Mouse (Mus musculus): ENCODE data around the gene Rbm34. TPM values are rescaled to one million over a fixed set of nuclear protein-coding genes. Genes with fewer than 3 reads are reported as not detected.
A peak's percentile ranks its signal among the peaks of the same experiment; 100 is the strongest.

Rbm34 gene
- polyA plus RNA-seq, 1 experiment from 2014 or later: 32.2 TPM

- H3K27ac ChIP-seq (replicated peaks; ENCODE audit: low read depth, low read length): no peak overlapping the region
- H3K9ac ChIP-seq (ENCODE audit: low read length): no peak overlapping the region
- H3K9me3 ChIP-seq (ENCODE audit: control insufficient read depth, low read length): no peaks in the 10 kb centered on the region
- DNase-seq (ENCODE audit: low spot score) (no peak), ATAC-seq (ENCODE audit: insufficient number of reproducible peaks, low FRiP score, low TSS enrichment, low read depth) (no peak)
- no peaks in the 10 kb centered on the region for H3K27me3 ChIP-seq (ENCODE audit: control insufficient read depth, insufficient read depth, low read length)
- no peak overlapping the region for H3K4me3 ChIP-seq (ENCODE audit: low read depth, low read length)
- WGBS: 90% methylated on average over 1 of the region's 1 CpGs
- no peak overlapping the region for H3K4me2 ChIP-seq (ENCODE audit: low read depth, severe bottlenecking)
- H3K36me3 ChIP-seq (ENCODE audit: control insufficient read depth, insufficient read depth, low read length): peaks cover 20% of the 10 kb centered on the region
- H3K4me1 ChIP-seq (ENCODE audit: control insufficient read depth, insufficient read depth, low read length): no peaks in the 10 kb centered on the region
These were observed 38.6 kb downstream of the Rbm34 start for GRCm38 (mm10) chr8:126932249-126932648.

GRCm38 (mm10) chr8:126931720-126932119 is 39.2 kb downstream of the Rbm34 start:
- H3K4me2 ChIP-seq (ENCODE audit: low read depth, severe bottlenecking): no peak overlapping the region
- no peak overlapping the region for H3K4me3 ChIP-seq (ENCODE audit: low read depth, low read length)
- H3K9me3 ChIP-seq (ENCODE audit: control insufficient read depth, low read length): no peaks in the 10 kb centered on the region
- no peak overlapping the region for H3K9ac ChIP-seq (ENCODE audit: low read length)
- ATAC-seq (ENCODE audit: insufficient number of reproducible peaks, low FRiP score, low TSS enrichment, low read depth) (no peak), DNase-seq (ENCODE audit: low spot score) (no peak)
- H3K4me1 ChIP-seq (ENCODE audit: control insufficient read depth, insufficient read depth, low read length): no peaks in the 10 kb centered on the region
- 52% methylated on average over 2 of the region's 2 CpGs for WGBS
- peaks cover 16% of the 10 kb centered on the region for H3K36me3 ChIP-seq (ENCODE audit: control insufficient read depth, insufficient read depth, low read length)
- no peak overlapping the region for H3K27ac ChIP-seq (replicated peaks; ENCODE audit: low read depth, low read length)
- no peaks in the 10 kb centered on the region for H3K27me3 ChIP-seq (ENCODE audit: control insufficient read depth, insufficient read depth, low read length)

- no peaks in the 10 kb centered on the region for H3K27me3 ChIP-seq (ENCODE audit: control insufficient read depth, insufficient read depth, low read length)
- ATAC-seq (ENCODE audit: insufficient number of reproducible peaks, low FRiP score, low TSS enrichment, low read depth) (no peak), DNase-seq (ENCODE audit: low spot score) (peak; percentile 82)
- no peak overlapping the region for H3K4me3 ChIP-seq (ENCODE audit: low read depth, low read length)
- H3K9ac ChIP-seq (ENCODE audit: low read length): no peak overlapping the region
- peaks cover 10% of the 10 kb centered on the region for H3K36me3 ChIP-seq (ENCODE audit: control insufficient read depth, insufficient read depth, low read length)
- H3K4me1 ChIP-seq (ENCODE audit: control insufficient read depth, insufficient read depth, low read length): no peaks in the 10 kb centered on the region
- no peak overlapping the region for H3K4me2 ChIP-seq (ENCODE audit: low read depth, severe bottlenecking)
- H3K27ac ChIP-seq (replicated peaks; ENCODE audit: low read depth, low read length): no peak overlapping the region
- no peaks in the 10 kb centered on the region for H3K9me3 ChIP-seq (ENCODE audit: control insufficient read depth, low read length)
- WGBS: 75% methylated on average over 3 of the region's 3 CpGs
These were observed 41.2 kb downstream of the Rbm34 start for GRCm38 (mm10) chr8:126929607-126930161.

GRCm38 (mm10) chr8:126928755-126929505 is 41.9 kb downstream of the Rbm34 start:
- 90% methylated on average over 10 of the region's 10 CpGs for WGBS
- H3K36me3 ChIP-seq (ENCODE audit: control insufficient read depth, insufficient read depth, low read length): peaks cover 7% of the 10 kb centered on the region
- no peak overlapping the region for H3K27ac ChIP-seq (replicated peaks; ENCODE audit: low read depth, low read length)
- no peak overlapping the region for H3K4me2 ChIP-seq (ENCODE audit: low read depth, severe bottlenecking)
- no peaks in the 10 kb centered on the region for H3K27me3 ChIP-seq (ENCODE audit: control insufficient read depth, insufficient read depth, low read length)
- ATAC-seq (ENCODE audit: insufficient number of reproducible peaks, low FRiP score, low TSS enrichment, low read depth): no peak; the same call in 1 of the 2 replicates
- H3K9ac ChIP-seq (ENCODE audit: low read length): no peak overlapping the region
- H3K4me1 ChIP-seq (ENCODE audit: control insufficient read depth, insufficient read depth, low read length): no peaks in the 10 kb centered on the region
- H3K9me3 ChIP-seq (ENCODE audit: control insufficient read depth, low read length): no peaks in the 10 kb centered on the region
- no peak overlapping the region for H3K4me3 ChIP-seq (ENCODE audit: low read depth, low read length)
- no peak for DNase-seq (ENCODE audit: low spot score)

- no peaks in the 10 kb centered on the region for H3K9me3 ChIP-seq (ENCODE audit: control insufficient read depth, low read length)
- H3K27ac ChIP-seq (replicated peaks; ENCODE audit: low read depth, low read length): no peak overlapping the region
- ATAC-seq (ENCODE audit: insufficient number of reproducible peaks, low FRiP score, low TSS enrichment, low read depth): no peak
- H3K4me2 ChIP-seq (ENCODE audit: low read depth, severe bottlenecking): no peak overlapping the region
- no peaks in the 10 kb centered on the region for H3K27me3 ChIP-seq (ENCODE audit: control insufficient read depth, insufficient read depth, low read length)
- H3K36me3 ChIP-seq (ENCODE audit: control insufficient read depth, insufficient read depth, low read length): peaks cover 2% of the 10 kb centered on the region; the same call in 1 of the 2 replicates
- DNase-seq (ENCODE audit: low spot score): no peak
- no peak overlapping the region for H3K9ac ChIP-seq (ENCODE audit: low read length)
- H3K4me3 ChIP-seq (ENCODE audit: low read depth, low read length): no peak overlapping the region
- H3K4me1 ChIP-seq (ENCODE audit: control insufficient read depth, insufficient read depth, low read length): no peaks in the 10 kb centered on the region
These were observed 42.8 kb downstream of the Rbm34 start for GRCm38 (mm10) chr8:126928028-126928427.

- no peak overlapping the region for H3K4me2 ChIP-seq (ENCODE audit: low read depth, severe bottlenecking)
- no peaks in the 10 kb centered on the region for H3K27me3 ChIP-seq (ENCODE audit: control insufficient read depth, insufficient read depth, low read length)
- H3K27ac ChIP-seq (replicated peaks; ENCODE audit: low read depth, low read length): no peak overlapping the region
- no peak for ATAC-seq (ENCODE audit: insufficient number of reproducible peaks, low FRiP score, low TSS enrichment, low read depth)
- DNase-seq (ENCODE audit: low spot score): no peak
- H3K4me1 ChIP-seq (ENCODE audit: control insufficient read depth, insufficient read depth, low read length): no peaks in the 10 kb centered on the region
- no peaks in the 10 kb centered on the region for H3K9me3 ChIP-seq (ENCODE audit: control insufficient read depth, low read length)
- no peak overlapping the region for H3K9ac ChIP-seq (ENCODE audit: low read length)
- WGBS: 53% methylated on average over 1 of the region's 1 CpGs
- H3K4me3 ChIP-seq (ENCODE audit: low read depth, low read length): no peak overlapping the region
- no peaks in the 10 kb centered on the region for H3K36me3 ChIP-seq (ENCODE audit: control insufficient read depth, insufficient read depth, low read length)
These were observed 43.8 kb downstream of the Rbm34 start for GRCm38 (mm10) chr8:126927058-126927457.

GRCm38 (mm10) chr8:126922981-126923380 is 47.9 kb downstream of the Rbm34 start:
- no peak overlapping the region for H3K27ac ChIP-seq (replicated peaks; ENCODE audit: low read depth, low read length)
- H3K4me2 ChIP-seq (ENCODE audit: low read depth, severe bottlenecking): no peak overlapping the region
- 93% methylated on average over 7 of the region's 7 CpGs for WGBS
- H3K36me3 ChIP-seq (ENCODE audit: control insufficient read depth, insufficient read depth, low read length): no peaks in the 10 kb centered on the region
- DNase-seq (ENCODE audit: low spot score): no peak
- H3K4me1 ChIP-seq (ENCODE audit: control insufficient read depth, insufficient read depth, low read length): no peaks in the 10 kb centered on the region
- H3K9me3 ChIP-seq (ENCODE audit: control insufficient read depth, low read length): no peaks in the 10 kb centered on the region
- H3K27me3 ChIP-seq (ENCODE audit: control insufficient read depth, insufficient read depth, low read length): no peaks in the 10 kb centered on the region
- no peak overlapping the region for H3K4me3 ChIP-seq (ENCODE audit: low read depth, low read length)
- no peak overlapping the region for H3K9ac ChIP-seq (ENCODE audit: low read length)
- no peak for ATAC-seq (ENCODE audit: insufficient number of reproducible peaks, low FRiP score, low TSS enrichment, low read depth)

- no peak for ATAC-seq (ENCODE audit: insufficient number of reproducible peaks, low FRiP score, low TSS enrichment, low read depth)
- WGBS: 94% methylated on average over 3 of the region's 3 CpGs
These were observed 49.4 kb downstream of the Rbm34 start for GRCm38 (mm10) chr8:126921432-126921831.

More at GRCm38 (mm10) chr8:126921432-126921831, 49.4 kb downstream of the Rbm34 start:
- Histone ChIP-seq H3K4me1 (ENCODE audit: control insufficient read depth, insufficient read depth, low read length) (no peaks in the 10 kb centered on the region), H3K27me3 (ENCODE audit: control insufficient read depth, insufficient read depth, low read length) (no peaks in the 10 kb centered on the region), H3K4me3 (ENCODE audit: low read depth, low read length) (no peak overlapping the region), H3K9me3 (ENCODE audit: control insufficient read depth, low read length) (no peaks in the 10 kb centered on the region), H3K36me3 (ENCODE audit: control insufficient read depth, insufficient read depth, low read length) (no peaks in the 10 kb centered on the region), H3K9ac (ENCODE audit: low read length) (no peak overlapping the region), H3K4me2 (ENCODE audit: low read depth, severe bottlenecking) (no peak overlapping the region), H3K27ac (replicated peaks; ENCODE audit: low read depth, low read length) (no peak overlapping the region)
- DNase-seq (ENCODE audit: low spot score): no peak

Data from limb, embryonic 11.5 days (tissue).